Mouse (Mus musculus) layer of hippocampus, adult 6 months (tissue): ENCODE data around the gene Fgf9. TPM values are rescaled to one million over a fixed set of nuclear protein-coding genes. Genes with fewer than 3 reads are reported as not detected.

Source experiments
- long read RNA-seq, 2 experiments: library from polyadenylated mRNA; unstranded; transcript quantifications; one replicate each; pipeline ENCODE4 v2.0.0; 2019 to 2020
- polyA plus RNA-seq: library from polyadenylated mRNA; unstranded; fragments of <200 nt; fragmentation: Nextera tagmentation; gene quantifications from 2 replicates; pipeline ENCODE4 v1.2.3, GENCODE M21; 2021

Gene Fgf9
- 15.2 and 16.5 TPM in 2 replicates for polyA plus RNA-seq
- long read RNA-seq, experiment 1, transcript Fgf9-201 (3 exons, 1,593 nt) = major isoform, 23 of 29 reads
- long read RNA-seq, experiment 1, partial matches to known transcripts = 0 of 29 reads
- long read RNA-seq, experiment 1, other reads (novel, unspliced or antisense) = 2 of 29 reads
- long read RNA-seq, experiment 2, transcript Fgf9-202 (3 exons, 1,198 nt) = minor isoform, 9 of 107 reads
- long read RNA-seq, experiment 2, transcript Fgf9-201 (3 exons, 1,593 nt) = major isoform, 84 of 107 reads
- long read RNA-seq, experiment 2, partial matches to known transcripts = 0 of 107 reads
- long read RNA-seq, experiment 2, other reads (novel, unspliced or antisense) = 12 of 107 reads

DNA sequence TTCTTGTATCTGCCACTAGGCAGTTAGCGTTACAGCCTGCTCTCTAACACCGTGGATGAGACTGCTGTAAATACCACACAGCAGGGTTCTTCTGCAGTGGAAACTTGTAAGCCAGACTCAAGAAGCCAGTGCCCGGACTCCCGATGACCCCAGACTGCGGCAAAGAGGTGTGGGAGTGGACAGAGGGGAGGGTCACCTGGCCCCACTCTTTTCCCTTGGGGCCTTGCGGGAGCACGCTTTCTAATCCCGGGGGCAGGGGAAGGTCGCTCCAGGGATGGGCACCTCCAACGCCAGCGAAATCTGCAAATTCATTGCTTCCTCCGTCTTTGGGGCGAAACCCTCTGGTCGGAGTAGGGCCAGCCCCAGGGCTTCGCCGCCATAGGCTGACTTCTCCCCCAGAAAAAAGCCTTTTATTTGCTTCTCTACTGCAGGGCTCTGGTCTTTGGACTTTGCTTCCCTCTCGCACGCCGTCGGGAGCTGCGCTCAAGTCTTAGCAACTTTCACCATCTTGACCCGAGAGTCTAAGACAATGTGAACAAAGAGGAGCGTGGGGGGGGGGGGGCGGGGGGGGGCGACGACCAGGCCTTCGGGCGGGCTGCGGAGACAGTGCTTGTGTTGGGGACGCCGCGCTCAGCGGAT lies at the start of gene Fgf9:
Gene Fgf9, plus strand, starts transcription at position 67 of the 639 bp plus-strand sequence.

Other genes starting within 250 kb of the Fgf9 start
- 0.36 and 0.74 TPM in 2 replicates for gene Ska3, start 244.4 kb upstream of the Fgf9 start, polyA plus RNA-seq
- 161 and 178 TPM in 2 replicates for gene Mrpl57, start 244.3 kb upstream of the Fgf9 start, polyA plus RNA-seq
- 23.7 and 25.3 TPM in 2 replicates for gene Zdhhc20, start 180.3 kb upstream of the Fgf9 start, polyA plus RNA-seq
- gene Micu2, start 71.3 kb upstream of the Fgf9 start, polyA plus RNA-seq = 10.0 and 12.7 TPM in 2 replicates